Mouse (Mus musculus): ENCODE measurements around the gene Dctn1.

DNA sequence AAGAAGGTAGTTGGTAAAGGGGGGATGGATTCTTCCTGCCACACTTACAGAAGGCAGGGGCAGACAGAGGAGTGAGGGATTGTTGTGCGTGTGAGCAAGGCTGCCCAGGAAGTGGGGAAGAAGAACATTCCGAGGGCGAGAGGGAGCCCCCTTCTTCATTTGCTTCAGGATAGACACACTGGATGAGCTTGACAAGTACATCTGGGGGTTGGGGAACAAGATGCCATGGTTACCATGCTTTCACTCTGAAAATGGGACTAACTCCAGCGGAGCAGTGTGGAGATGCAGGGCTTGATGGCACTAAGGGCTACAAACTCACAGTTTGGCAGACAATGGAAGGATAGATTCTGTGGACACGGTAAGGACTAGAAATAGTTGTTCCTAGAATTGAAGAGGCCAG is 5.3 kb downstream of the Dctn1 start:
- TF ChIP-seq CTCF (IDR thresholded peaks at IDR 0.05; ENCODE audit: extremely low read depth, insufficient read depth, low read length), result no peak
- TF ChIP-seq POLR2A (IDR thresholded peaks at IDR 0.05; ENCODE audit: extremely low read depth, insufficient read depth, low read length), result no peak
